Mouse (Mus musculus) limb, embryonic 14.5 days (tissue): Measurements from ENCODE around the gene Gm10638. TPM values are rescaled to one million over a fixed set of nuclear protein-coding genes. Genes with fewer than 3 reads are reported as not detected.

Experiments used
- ATAC-seq: fragments of 200-750 bp; cut with Nextera tagmentation; 2 replicates; pipeline ENCODE4 v1.8.0; 2017; ENCODE audit warnings: low read depth, moderate number of reproducible peaks, moderate TSS enrichment; ENCODE audit not compliant: low FRiP score
- DNase-seq: peaks from one replicate; pipeline ENCODE4 v3.0.0-alpha.2; 2015; ENCODE audit warnings: low spot score
- H3K27ac ChIP-seq: fragments of 300-500 bp; sonication (generic); replicated peaks from 2 replicates; pipeline ENCODE4 v1.5.1; 2014; ENCODE audit warnings: low read depth, mild to moderate bottlenecking, low read length, moderate library complexity, mixed read lengths
- H3K27me3 ChIP-seq: fragments of 300-500 bp; sonication (generic); 2 replicates; pipeline ENCODE4 v1.6.1; 2014; ENCODE audit warnings: low read length, mixed read lengths; ENCODE audit not compliant: control insufficient read depth, insufficient read depth
- H3K36me3 ChIP-seq: fragments of 300-500 bp; sonication (generic); 2 replicates; pipeline ENCODE4 v1.6.1; 2014; ENCODE audit warnings: mild to moderate bottlenecking, low read length, moderate library complexity, mixed read lengths; ENCODE audit not compliant: control insufficient read depth, insufficient read depth
- H3K4me1 ChIP-seq: fragments of 300-500 bp; sonication (generic); 2 replicates; pipeline ENCODE4 v1.6.1; 2014; ENCODE audit warnings: antibody characterized with exemption, low read length, mixed read lengths; ENCODE audit not compliant: control insufficient read depth, insufficient read depth
- H3K4me2 ChIP-seq: fragments of 300-500 bp; sonication (generic); replicated peaks from 2 replicates; pipeline ENCODE4 v1.6.1; 2014; ENCODE audit warnings: low read depth, mild to moderate bottlenecking, low read length, moderate library complexity; ENCODE audit not compliant: severe bottlenecking
- H3K4me3 ChIP-seq: fragments of 300-500 bp; sonication (generic); replicated peaks from 2 replicates; pipeline ENCODE4 v1.5.1; 2014; ENCODE audit warnings: low read length
- H3K9ac ChIP-seq: fragments of 300-500 bp; sonication (generic); 2 replicates; pipeline ENCODE4 v1.6.1; 2014; ENCODE audit warnings: mild to moderate bottlenecking, low read depth, low read length, moderate library complexity; ENCODE audit not compliant: severe bottlenecking
- H3K9me3 ChIP-seq: fragments of 300-500 bp; sonication (generic); 2 replicates; pipeline ENCODE4 v1.6.1; 2016; ENCODE audit warnings: low read length; ENCODE audit not compliant: control insufficient read depth
- POLR2A ChIP-seq: fragments of 200-500 bp; IDR thresholded peaks from 2 replicates; pipeline ENCODE4 v1.8.0; 2012; ENCODE audit warnings: inconsistent platforms, mild to moderate bottlenecking, moderate library complexity, borderline replicate concordance; ENCODE audit not compliant: insufficient read depth, insufficient read length; ENCODE audit errors: extremely low read depth
- WGBS: fragments of 180-500 bp; shearing (Covaris S2); extraction: QIAGEN DNeasy Blood & Tissue Kit; methylation state at CpG from one replicate; pipeline ENCODE4 v1.1.7; 2014; 5-methylcytosine and 5-hydroxymethylcytosine counted together
- polyA plus RNA-seq, 2 experiments: library from polyadenylated mRNA; depleted of rRNA in 1 of 2; stranded (reverse) in 1 of 2; unstranded in 1 of 2; fragments of >200 nt; fragmentation: Nextera tagmentation in 1 of 2; extraction: Ambion mirVana in 1 of 2; gene quantifications; 2 replicates each; pipeline versions ENCODE4 v1.2.1 to v1.2.3; 2012 to 2014

The Gm10638 gene
- polyA plus RNA-seq, 2 experiments, result 2.9 to 5.3 TPM

- no peaks in the 10 kb centered on the region for H3K9me3 ChIP-seq
- no peaks in the 10 kb centered on the region for H3K4me1 ChIP-seq
- no peak overlapping the region for H3K9ac ChIP-seq
- H3K27ac ChIP-seq, result no peak overlapping the region
- H3K4me3 ChIP-seq, result no peak overlapping the region
- 73% methylated on average over 4 of the region's 4 CpGs for WGBS
- H3K4me2 ChIP-seq, result no peak overlapping the region
- H3K36me3 ChIP-seq, result no peaks in the 10 kb centered on the region
- H3K27me3 ChIP-seq, result no peaks in the 10 kb centered on the region
- DNase-seq (no peak), ATAC-seq (no peak)
- no peak for TF ChIP-seq POLR2A
These were observed 13.6 kb downstream of the Gm10638 start for GRCm38 (mm10) chr8:86759090-86759491.

GRCm38 (mm10) chr8:86760746-86761145 is 15.2 kb downstream of the Gm10638 start:
- Histone ChIP-seq H3K9ac (no peak overlapping the region), H3K4me2 (no peak overlapping the region), H3K9me3 (no peaks in the 10 kb centered on the region), H3K27ac (no peak overlapping the region), H3K36me3 (no peaks in the 10 kb centered on the region), H3K4me1 (no peaks in the 10 kb centered on the region), H3K4me3 (no peak overlapping the region), H3K27me3 (no peaks in the 10 kb centered on the region)
- no peak for TF ChIP-seq POLR2A
- 79% methylated on average over 6 of the region's 6 CpGs for WGBS
- ATAC-seq (no peak), DNase-seq (no peak)

- WGBS, result 61% methylated on average over 5 of the region's 5 CpGs
- no peak overlapping the region for H3K27ac ChIP-seq
- no peaks in the 10 kb centered on the region for H3K27me3 ChIP-seq
- TF ChIP-seq POLR2A, result no peak
- no peaks in the 10 kb centered on the region for H3K4me1 ChIP-seq
- no peak for DNase-seq
- H3K9ac ChIP-seq, result no peak overlapping the region
- no peaks in the 10 kb centered on the region for H3K9me3 ChIP-seq
- no peak overlapping the region for H3K4me3 ChIP-seq
- H3K36me3 ChIP-seq, result no peaks in the 10 kb centered on the region
- H3K4me2 ChIP-seq, result no peak overlapping the region
- ATAC-seq, result no peak
These were observed 17.3 kb downstream of the Gm10638 start for GRCm38 (mm10) chr8:86762806-86763205.

- 91% methylated on average over 10 of the region's 10 CpGs for WGBS
- Histone ChIP-seq H3K27me3 (no peaks in the 10 kb centered on the region), H3K4me2 (no peak overlapping the region), H3K27ac (no peak overlapping the region), H3K36me3 (no peaks in the 10 kb centered on the region), H3K4me1 (0 out of 2 replicates have a peak, but pooled peaks cover 4% of the 10 kb centered on the region), H3K9ac (no peak overlapping the region), H3K9me3 (no peaks in the 10 kb centered on the region), H3K4me3 (no peak overlapping the region)
- TF ChIP-seq POLR2A, result no peak
- no peak for DNase-seq
- no peak for ATAC-seq
These were observed 19.7 kb downstream of the Gm10638 start for GRCm38 (mm10) chr8:86765155-86765554.

GRCm38 (mm10) chr8:86765669-86766068 is 20.2 kb downstream of the Gm10638 start:
- H3K27ac ChIP-seq, result no peak overlapping the region
- H3K4me1 ChIP-seq, result peaks cover 9% of the 10 kb centered on the region; the same call in 1 of the 2 replicates
- H3K4me3 ChIP-seq, result no peak overlapping the region
- ATAC-seq, result no peak
- WGBS, result 91% methylated on average over 8 of the region's 8 CpGs
- no peak overlapping the region for H3K4me2 ChIP-seq
- DNase-seq, result no peak
- no peaks in the 10 kb centered on the region for H3K27me3 ChIP-seq
- H3K9me3 ChIP-seq, result no peaks in the 10 kb centered on the region
- H3K36me3 ChIP-seq, result no peaks in the 10 kb centered on the region
- H3K9ac ChIP-seq, result no peak overlapping the region
- TF ChIP-seq POLR2A, result no peak
